Mouse (Mus musculus) liver, adult 2 months (tissue): ENCODE measurements around the gene Mical2. TPM values are rescaled to one million over a fixed set of nuclear protein-coding genes. Genes with fewer than 3 reads are reported as not detected.

Experiments
- DNase-seq: peaks from one replicate; pipeline ENCODE4 v3.0.0-alpha.2; 2011; ENCODE audit warnings: low read depth, low spot score; ENCODE audit errors: extremely low read depth
- H3K27ac ChIP-seq: fragments of 200-500 bp; replicated peaks from 2 replicates; pipeline ENCODE4 v1.5.1; 2012; ENCODE audit warnings: low read depth, mild to moderate bottlenecking, control low read depth, inconsistent platforms, low read length; ENCODE audit not compliant: insufficient read depth
- H3K27me3 ChIP-seq: fragments of 200-500 bp; 2 replicates; pipeline ENCODE4 v1.6.1; 2012; ENCODE audit warnings: mild to moderate bottlenecking, moderate library complexity, low read length, inconsistent platforms; ENCODE audit not compliant: control insufficient read depth, insufficient read depth
- H3K36me3 ChIP-seq: fragments of 200-500 bp; 2 replicates; pipeline ENCODE4 v1.6.1; 2012; ENCODE audit warnings: low read length, inconsistent platforms; ENCODE audit not compliant: control insufficient read depth, insufficient read depth
- H3K4me1 ChIP-seq: fragments of 200-500 bp; 2 replicates; pipeline ENCODE4 v1.6.1; 2011; ENCODE audit warnings: low read length; ENCODE audit not compliant: control insufficient read depth, insufficient read depth
- H3K4me3 ChIP-seq: fragments of 200-500 bp; 2 replicates; pipeline ENCODE4 v1.5.1; 2011; ENCODE audit warnings: low read depth, mild to moderate bottlenecking, control low read depth, low read length, moderate library complexity; ENCODE audit not compliant: insufficient read depth
- H3K79me2 ChIP-seq: fragments of 200-500 bp; 2 replicates; pipeline ENCODE4 v1.6.1; 2012; ENCODE audit warnings: inconsistent platforms, mild to moderate bottlenecking, low read length, moderate library complexity; ENCODE audit not compliant: control insufficient read depth, insufficient read depth
- H3K9ac ChIP-seq: fragments of 200-500 bp; 2 replicates; pipeline ENCODE4 v1.6.1; 2012; ENCODE audit warnings: low read depth, mild to moderate bottlenecking, control low read depth, inconsistent platforms, low read length
- CTCF ChIP-seq: fragments of 200-500 bp; IDR thresholded peaks from 2 replicates; pipeline ENCODE4 v1.5.1; 2011; ENCODE audit warnings: low read depth, low read length, control low read depth
- POLR2A ChIP-seq: fragments of 200-500 bp; IDR thresholded peaks from 2 replicates; pipeline ENCODE4 v1.6.1; 2011; ENCODE audit warnings: low read length, control low read depth; ENCODE audit not compliant: insufficient read depth; ENCODE audit errors: extremely low read depth
- WGBS: fragments of 180-500 bp; shearing (Covaris S2); methylation state at CpG from one replicate; pipeline ENCODE4 v1.1.7; 2018; 5-methylcytosine and 5-hydroxymethylcytosine counted together
- polyA plus RNA-seq: library from polyadenylated mRNA; depleted of rRNA; stranded (reverse); fragments of >200 nt; gene quantifications from 2 replicates; pipeline ENCODE4 v1.2.3, GENCODE M21; 2012
- total RNA-seq: library from RNA; depleted of rRNA; stranded (reverse); fragments of >200 nt; gene quantifications from 2 replicates; pipeline ENCODE4 v1.2.3, GENCODE M21; 2014

The Mical2 gene
- total and polyA plus RNA-seq, 2 experiments: 4.1 to 6.9 TPM

- Histone ChIP-seq H3K36me3 (peaks cover 1% of the 10 kb centered on the region; the same call in 1 of the 2 replicates), H3K4me1 (peaks cover 3% of the 10 kb centered on the region), H3K27ac (no peak overlapping the region), H3K4me3 (no peak overlapping the region), H3K9ac (no peak overlapping the region), H3K27me3 (no peaks in the 10 kb centered on the region), H3K79me2 (peaks cover 16% of the 10 kb centered on the region; the same call in 1 of the 2 replicates)
- no peak for TF ChIP-seq POLR2A
- no peak for TF ChIP-seq CTCF
- WGBS: 91% methylated on average over 9 of the region's 9 CpGs
- DNase-seq: no peak
These were observed 58.1 kb downstream of the Mical2 start for GRCm38 (mm10) chr7:112283606-112284310.

GRCm38 (mm10) chr7:112285573-112285972 is 59.9 kb downstream of the Mical2 start:
- Histone ChIP-seq H3K79me2 (peaks cover 11% of the 10 kb centered on the region; the same call in 1 of the 2 replicates), H3K27ac (no peak overlapping the region), H3K36me3 (peaks cover 1% of the 10 kb centered on the region; the same call in 1 of the 2 replicates), H3K4me1 (peaks cover 16% of the 10 kb centered on the region), H3K4me3 (no peak overlapping the region), H3K9ac (no peak overlapping the region), H3K27me3 (no peaks in the 10 kb centered on the region)
- 77% methylated on average over 8 of the region's 8 CpGs for WGBS
- TF ChIP-seq POLR2A (no peak), CTCF (no peak)
- DNase-seq: no peak

DNA sequence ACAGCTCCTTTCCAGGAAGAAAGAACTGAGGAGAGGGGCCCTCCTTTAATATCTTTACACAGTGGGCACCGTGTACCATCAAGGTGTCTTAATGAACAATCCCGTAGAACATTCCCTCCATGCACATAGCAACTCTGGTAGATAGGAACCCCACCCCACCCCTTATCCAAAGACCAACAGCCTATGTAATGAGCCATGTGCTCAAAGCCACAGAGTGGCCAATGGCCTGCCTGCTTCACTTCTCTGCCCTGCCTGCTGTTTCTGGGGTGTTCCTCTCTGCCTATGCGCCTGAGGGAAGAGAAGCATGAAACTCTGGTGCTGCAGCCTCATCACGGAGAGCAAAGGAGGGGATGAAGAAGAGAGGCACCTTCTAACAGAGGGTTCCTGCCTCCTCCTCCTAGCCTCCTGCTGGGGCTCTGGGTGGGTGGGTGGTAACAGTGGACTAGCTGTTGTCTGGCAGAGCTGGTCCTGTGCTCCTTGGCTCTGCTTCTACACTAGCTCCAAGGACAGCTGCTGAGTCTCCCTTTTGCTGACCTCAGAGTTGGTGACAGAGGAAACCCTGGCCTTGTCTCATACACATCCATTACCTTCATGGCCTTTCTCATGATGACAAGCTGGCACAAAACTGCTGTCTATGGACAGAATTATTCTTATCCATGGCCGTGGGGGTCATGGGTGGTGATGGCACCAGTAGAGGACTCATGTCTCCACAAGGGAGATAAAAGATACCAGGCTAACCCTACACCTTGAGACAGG is 62.9 kb downstream of the Mical2 start:
- Histone ChIP-seq H3K79me2 (peaks cover 3% of the 10 kb centered on the region; the same call in 1 of the 2 replicates), H3K4me3 (no peak overlapping the region), H3K36me3 (no peaks in the 10 kb centered on the region), H3K9ac (no peak overlapping the region), H3K27ac (no peak overlapping the region), H3K4me1 (peaks cover 18% of the 10 kb centered on the region), H3K27me3 (no peaks in the 10 kb centered on the region)
- no peak for TF ChIP-seq POLR2A
- TF ChIP-seq CTCF: no peak
- no peak for DNase-seq
- 93% methylated on average over 5 of the region's 5 CpGs for WGBS

DNA sequence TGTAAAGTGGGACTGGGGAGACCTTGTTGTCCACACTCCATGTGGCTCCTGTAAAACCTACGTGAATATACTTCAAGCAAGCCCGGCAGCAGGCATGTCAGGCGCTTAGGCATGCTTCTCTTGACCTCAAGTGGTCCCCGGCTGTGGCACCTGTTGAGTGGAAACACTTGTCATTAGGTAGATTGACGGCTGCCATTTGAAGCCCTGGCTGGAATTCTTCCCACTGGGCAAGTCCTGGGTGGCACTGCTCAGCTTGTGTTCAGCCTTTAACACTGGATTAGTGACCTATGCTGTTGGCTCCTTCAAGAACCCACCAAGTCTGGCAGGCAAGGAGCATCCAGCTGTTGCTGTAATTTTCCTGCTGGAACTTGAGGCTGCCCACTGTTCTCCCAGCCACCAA is 63.9 kb downstream of the Mical2 start:
- H3K9ac ChIP-seq: no peak overlapping the region
- peaks cover 22% of the 10 kb centered on the region for H3K4me1 ChIP-seq
- H3K27ac ChIP-seq: no peak overlapping the region
- H3K27me3 ChIP-seq: no peaks in the 10 kb centered on the region
- H3K79me2 ChIP-seq: peaks cover 4% of the 10 kb centered on the region; the same call in 1 of the 2 replicates
- no peak for DNase-seq
- no peak for TF ChIP-seq CTCF
- H3K4me3 ChIP-seq: no peak overlapping the region
- H3K36me3 ChIP-seq: no peaks in the 10 kb centered on the region
- WGBS: 94% methylated on average over 5 of the region's 5 CpGs

- WGBS: 23% methylated on average over 4 of the region's 4 CpGs
These were observed 64.3 kb downstream of the Mical2 start for GRCm38 (mm10) chr7:112289990-112290389.

More at GRCm38 (mm10) chr7:112289990-112290389, 64.3 kb downstream of the Mical2 start:
- H3K9ac ChIP-seq: no peak overlapping the region
- H3K4me1 ChIP-seq: peaks cover 23% of the 10 kb centered on the region
- no peaks in the 10 kb centered on the region for H3K36me3 ChIP-seq
- H3K4me3 ChIP-seq: no peak overlapping the region
- H3K27ac ChIP-seq: no peak overlapping the region
- peaks cover 6% of the 10 kb centered on the region; the same call in 1 of the 2 replicates for H3K79me2 ChIP-seq
- H3K27me3 ChIP-seq: no peaks in the 10 kb centered on the region
- no peak for TF ChIP-seq CTCF
- TF ChIP-seq POLR2A: no peak
- no peak for DNase-seq
